Mouse (Mus musculus) left cerebral cortex, postnatal 14 days (tissue): ENCODE measurements around the gene Nlk. TPM values are rescaled to one million over a fixed set of nuclear protein-coding genes. Genes with fewer than 3 reads are reported as not detected.
"Not testable (repeated sequence)": the region's sequence is repeated elsewhere in the genome, so short reads cannot be mapped to it uniquely, and the experiment has no call there.

ENCODE experiments used
- DNase-seq, 2 experiments: peaks; one replicate each; pipeline ENCODE4 v3.0.0; 2021 to 2022; ENCODE audit warnings: low spot score in 2 of 2, mixed read lengths in 1 of 2
- intact Hi-C: fragments of 180-260 bp; cut with DNase I; formaldehyde crosslinking; loops from one replicate; pipeline ENCODE4 v1.15.1; 2025
- total RNA-seq, 2 experiments: library from RNA; stranded (reverse); gene quantifications; 2 replicates each; pipeline ENCODE4 v1.2.3; 2021

Gene Nlk
- total RNA-seq, 2 experiments from 2014 or later: 80.9 to 91.1 TPM

DNA sequence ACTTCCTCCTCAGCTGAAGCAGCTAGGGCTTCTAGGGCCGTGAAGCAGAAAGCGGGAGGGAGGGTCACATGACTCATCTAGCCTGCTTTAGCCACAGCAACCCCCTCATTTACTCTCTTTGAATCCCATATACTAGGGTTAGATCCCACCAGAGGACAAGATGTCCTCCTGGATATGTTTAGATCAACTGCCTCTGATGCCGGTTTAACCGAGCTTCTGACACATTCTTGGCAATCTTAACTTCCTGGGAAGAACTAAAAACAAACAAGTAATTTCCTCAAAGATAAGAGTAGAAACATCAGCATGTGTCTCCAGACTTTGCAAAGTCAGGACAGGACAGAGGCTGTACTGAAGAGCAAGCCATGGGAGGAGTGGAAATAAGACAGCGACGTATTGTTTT, 130.4 kb downstream of the Nlk start:
- intact Hi-C loops: loop anchor here (10.0 kb wide), 1 partner anchor 128 kb away; the partner anchor contains the start of gene Nlk
- DNase-seq: no peak

DNA sequence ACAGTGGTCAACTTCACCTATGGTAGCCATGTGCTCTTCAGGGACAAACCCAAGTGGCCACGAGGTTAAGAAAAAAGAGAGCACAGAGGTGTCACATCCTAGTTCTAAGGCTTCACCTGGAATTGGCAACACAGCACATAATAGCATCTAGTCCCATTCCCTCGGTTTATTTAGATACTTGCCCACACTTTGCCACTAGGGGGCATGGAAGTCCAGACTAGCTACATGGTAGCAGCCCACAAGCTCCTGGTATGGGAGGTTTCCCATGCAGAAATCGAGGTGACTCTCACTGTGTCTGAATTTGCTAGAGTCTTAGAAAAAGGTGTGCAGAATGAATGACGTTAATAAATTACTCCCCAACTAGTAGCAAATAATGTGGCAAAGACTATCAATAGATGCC, 136.7 kb downstream of the Nlk start:
- intact Hi-C loops: loop anchor here (10.0 kb wide), 1 partner anchor 134 kb away; the partner anchor contains the start of gene Nlk
- DNase-seq: peak; percentile 84 to 86

DNA sequence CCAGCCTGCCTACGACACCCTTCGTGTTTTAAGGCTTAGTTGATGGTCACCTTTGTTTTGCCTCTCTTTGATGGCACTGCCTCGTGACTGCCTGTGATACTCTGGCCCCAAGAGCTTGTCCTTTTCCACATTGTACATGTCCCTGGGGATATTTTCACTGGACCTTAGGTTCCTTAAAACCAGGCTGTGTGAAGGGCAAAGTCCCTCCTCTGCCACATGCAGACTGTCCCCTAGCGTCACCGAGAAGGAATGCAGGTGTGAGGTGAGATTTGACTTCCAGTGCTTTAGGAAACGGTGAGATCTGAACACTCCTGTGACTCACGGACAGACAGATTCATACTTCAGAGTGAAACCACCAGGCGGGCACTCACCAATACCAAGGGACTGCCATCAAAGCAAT, 139.9 kb downstream of the Nlk start:
- intact Hi-C loops: loop anchor here (5.0 kb wide), 2 partner anchors 270 to 400 kb away; partner anchors contain the start of gene Lyrm9

DNA sequence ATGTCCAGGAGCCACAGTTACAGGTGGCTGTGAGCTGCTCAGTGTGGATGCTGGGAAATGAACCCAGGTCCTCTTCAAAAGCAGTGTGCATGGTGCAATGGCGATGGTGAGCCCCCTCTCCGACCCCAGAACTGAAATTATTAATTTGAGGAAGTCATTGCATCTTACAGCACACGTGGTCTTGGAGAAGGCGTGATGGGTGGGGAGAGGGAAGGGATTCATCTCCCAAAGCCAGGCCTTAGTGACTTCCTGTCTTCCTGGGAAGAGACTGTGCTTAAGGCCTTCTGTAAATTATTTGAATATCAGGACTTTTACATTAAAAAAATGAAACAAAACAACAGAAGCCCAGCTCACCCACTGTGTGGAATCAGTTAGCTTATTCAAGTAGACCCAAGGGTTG, 141.1 kb downstream of the Nlk start:
- intact Hi-C loops: loop anchor here (5.0 kb wide), 2 partner anchors 271 to 401 kb away; partner anchors contain the start of gene Lyrm9
- no peak for DNase-seq

More for the DNA sequence above, 139.9 kb downstream of the Nlk start:
- no peak for DNase-seq

DNA sequence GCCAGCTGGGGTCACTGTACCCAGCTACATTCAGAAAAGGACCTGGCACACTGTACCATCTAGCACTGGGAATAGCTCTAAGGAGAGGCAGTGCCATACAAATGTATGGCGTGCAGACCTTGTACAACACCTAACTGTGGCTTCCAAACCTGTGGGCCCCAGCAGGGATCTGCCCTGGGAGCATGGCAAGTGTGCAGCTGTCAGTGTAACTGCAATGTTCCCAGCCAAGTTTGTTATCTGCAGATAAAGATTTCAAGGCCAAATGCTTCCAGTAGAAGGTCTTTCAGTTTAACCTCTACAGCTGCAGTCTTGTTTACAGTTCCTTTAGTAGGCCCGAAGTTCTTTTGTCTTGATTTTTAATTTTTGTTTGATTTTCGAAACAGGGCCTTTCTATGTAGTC, 141.6 kb downstream of the Nlk start:
- intact Hi-C loops: loop anchor here (5.0 kb wide), 2 partner anchors 272 to 402 kb away; partner anchors contain the start of gene Lyrm9

DNA sequence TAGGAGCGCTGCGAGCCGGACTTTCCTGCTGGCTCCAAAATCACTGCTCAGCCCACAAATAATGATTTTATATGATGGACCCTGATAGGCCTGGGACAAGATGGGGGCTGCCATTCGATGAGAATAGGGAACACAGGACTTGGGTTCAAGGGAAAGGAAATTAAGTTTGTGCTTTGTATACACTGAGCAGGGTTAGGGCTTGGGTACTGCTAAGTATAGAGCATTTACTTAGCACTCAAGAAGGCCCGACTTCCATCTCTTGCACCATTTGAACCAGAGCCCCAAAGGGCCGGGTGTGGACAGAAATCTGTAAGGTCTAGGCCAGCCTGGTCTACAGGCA, 146.1 kb downstream of the Nlk start:
- intact Hi-C loops: no loop called here
- DNase-seq: no peak

More for the DNA sequence above, 141.6 kb downstream of the Nlk start:
- DNase-seq: no peak

DNA sequence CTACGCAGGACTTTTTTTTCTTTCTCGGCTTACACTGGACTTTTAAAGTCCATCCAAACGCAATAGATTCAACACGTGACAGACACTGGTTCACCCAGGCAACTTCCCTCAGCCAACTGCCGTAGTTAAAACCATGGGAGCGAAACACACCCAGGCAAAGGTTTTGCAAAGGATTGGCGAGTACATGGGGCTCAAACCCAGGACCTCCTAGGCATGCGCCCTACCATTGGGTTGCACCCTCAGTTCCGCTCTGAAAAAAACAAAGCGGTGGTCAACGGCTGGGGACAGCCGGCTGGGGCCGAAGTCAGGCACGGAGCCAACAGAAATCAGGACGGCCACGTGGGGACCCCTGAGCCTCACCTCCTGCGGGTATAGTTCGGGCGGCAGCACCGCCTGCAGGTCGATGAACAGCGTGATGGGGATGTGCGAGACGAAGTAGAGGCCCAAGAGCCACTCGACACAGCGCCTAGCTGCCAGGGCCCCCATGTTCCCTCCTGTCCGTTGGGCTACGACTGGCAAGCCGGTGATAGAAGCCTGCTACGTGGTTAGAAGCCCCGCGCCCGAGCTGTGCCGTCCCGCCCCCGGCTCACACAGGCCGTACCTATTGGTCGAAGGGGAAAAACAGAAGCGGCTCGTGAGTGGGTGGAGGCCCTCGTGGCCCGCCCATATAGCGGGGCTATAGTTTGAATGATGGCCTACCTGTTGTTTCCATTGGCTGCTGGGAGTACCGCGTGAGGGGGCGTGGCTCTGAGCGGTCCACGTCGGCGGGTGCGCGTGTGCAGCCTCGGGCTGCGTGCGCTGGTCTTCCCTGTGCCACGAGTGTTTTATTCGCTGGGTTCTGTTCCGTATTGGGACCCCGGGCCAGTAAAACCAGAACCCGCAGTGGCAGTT, 146.8 kb downstream of the Nlk start, which contains the start of gene Tmem97:
Tmem97 (minus strand) TSS at position 610 of the 891 bp plus-strand sequence.
- DNase-seq: peak; percentile 97 to 99
- intact Hi-C loops: no loop called here

DNA sequence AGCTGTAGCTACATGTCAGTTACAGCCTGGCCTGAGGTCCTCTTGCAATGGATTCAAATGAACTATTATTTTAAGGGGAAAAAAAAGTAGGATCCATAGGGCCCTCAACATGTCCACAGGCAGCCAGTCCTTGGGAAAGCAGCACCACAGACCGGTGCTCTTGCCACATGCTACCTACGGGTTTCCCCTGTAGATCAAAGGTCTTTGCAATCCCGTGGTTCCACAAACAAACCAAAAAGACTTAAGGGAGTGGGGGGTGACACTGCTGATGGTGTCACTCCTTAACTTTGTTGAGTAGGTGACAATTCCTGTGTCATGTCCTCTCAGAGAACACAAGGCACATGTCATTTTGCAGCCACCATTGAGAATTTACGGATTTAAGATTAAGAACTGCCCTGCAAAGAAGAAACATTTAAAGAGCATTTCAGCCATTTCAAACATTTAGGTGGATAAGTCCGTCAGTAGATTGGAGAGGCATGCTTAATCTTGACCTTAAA, 147.6 kb downstream of the Nlk start:
- no peak for DNase-seq
- intact Hi-C loops: no loop called here

DNA sequence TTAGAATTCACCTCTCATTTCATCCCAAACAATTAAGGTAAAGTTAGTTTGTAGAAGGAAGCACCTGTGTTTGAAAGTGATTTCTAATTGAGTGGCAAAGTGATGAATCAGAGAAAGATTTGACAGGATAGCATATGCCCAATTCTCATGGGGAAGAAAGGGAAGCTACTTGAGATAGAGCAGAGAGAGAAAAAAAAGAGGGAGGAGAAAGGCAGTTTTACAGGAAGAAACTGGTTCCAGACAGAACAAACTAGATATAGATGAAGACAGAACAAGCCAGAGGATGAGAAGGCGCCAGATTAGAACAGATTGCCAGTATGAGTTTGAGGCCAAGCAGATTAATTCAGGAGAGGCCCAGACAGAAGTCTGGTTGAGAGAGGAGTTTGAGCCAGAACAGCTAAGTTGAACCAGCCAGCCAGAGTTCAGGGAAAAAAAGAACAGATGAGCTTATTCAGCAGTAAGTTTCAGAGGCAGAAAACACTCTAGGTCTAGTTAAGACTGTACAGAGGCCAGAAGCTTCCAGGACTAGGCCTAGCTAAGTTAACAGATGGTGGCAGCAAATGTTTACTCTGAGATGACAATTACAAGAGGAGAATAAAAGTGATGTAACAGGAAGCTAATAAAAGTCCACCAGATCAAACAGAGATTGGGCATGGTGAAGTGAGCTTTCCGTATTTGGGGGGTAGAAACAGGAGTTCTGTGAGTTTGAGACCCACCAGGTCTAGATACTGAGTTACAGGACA, 149.3 kb downstream of the Nlk start:
- intact Hi-C loops: no loop called here
- no peak for DNase-seq

DNA sequence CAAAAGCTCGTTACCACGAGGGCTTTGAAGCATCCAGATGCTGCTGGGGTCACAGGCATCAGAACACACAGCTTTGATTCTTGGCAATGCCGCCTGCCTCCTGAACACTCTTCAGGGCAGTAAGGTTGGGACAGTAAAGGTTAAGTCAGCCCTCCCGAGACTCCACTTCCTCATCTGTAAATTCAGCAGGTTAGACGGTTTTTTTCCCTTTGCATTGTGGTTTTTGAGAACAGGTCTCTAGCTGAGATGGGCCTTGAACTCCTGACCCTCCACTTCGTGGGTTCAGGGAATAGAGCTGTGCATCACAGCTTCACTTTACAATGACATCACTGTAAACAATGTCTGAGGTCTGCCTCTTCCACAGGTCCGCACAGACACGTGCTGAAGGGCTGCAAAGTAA, 152.0 kb downstream of the Nlk start:
- no peak for DNase-seq
- intact Hi-C loops: no loop called here

DNA sequence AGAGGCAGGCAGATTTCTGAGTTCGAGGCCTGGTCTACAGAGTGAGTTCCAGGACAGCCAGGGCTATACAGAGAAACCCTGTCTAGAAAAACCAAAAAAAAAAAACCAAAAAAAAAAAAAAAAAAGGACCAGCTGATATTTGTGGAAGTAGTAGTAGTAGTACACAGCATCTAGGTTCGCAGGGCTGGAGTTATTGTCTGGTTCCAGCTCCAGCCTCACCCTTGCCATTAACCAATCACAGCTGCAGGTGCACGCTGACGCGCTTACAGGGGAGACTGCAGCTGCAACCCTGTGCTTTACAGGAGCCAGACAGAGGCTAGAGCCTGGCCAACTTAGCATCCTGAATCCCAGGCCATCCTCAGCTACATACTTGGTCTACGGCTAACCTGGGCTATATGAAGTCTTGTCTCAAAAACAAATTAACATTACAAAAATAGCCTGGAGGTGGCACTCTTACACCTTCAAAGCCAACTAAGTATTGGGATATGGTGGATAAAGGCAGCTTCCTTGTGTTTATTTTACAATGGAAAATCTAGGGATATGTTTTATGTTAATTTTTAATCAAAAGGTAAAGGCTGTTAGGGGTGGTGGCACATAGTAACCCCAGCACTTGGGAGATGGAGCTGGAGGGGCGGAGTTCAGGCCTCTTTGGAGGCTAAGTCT, 152.6 kb downstream of the Nlk start:
- DNase-seq: no peak
- intact Hi-C loops: no loop called here

DNA sequence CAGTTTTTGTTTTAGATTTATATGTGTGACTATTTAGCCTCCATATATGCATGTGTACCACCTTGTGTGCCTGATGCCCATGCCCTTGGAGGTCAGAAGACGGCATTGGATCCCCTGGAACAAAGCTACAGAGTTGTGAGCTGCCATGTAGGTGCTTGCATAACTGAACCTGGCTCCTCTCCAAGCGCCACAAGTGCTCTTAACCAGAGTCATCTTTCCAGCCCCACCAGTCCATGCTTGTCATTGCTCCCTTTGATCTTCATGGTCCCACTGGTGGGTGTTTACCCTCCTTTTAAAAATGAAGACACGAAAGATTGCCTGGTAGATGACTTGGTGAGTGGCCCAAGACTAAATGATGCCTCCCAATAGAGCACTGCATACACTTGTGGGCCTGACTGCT, 156.8 kb downstream of the Nlk start:
- DNase-seq: no peak
- intact Hi-C loops: no loop called here

DNA sequence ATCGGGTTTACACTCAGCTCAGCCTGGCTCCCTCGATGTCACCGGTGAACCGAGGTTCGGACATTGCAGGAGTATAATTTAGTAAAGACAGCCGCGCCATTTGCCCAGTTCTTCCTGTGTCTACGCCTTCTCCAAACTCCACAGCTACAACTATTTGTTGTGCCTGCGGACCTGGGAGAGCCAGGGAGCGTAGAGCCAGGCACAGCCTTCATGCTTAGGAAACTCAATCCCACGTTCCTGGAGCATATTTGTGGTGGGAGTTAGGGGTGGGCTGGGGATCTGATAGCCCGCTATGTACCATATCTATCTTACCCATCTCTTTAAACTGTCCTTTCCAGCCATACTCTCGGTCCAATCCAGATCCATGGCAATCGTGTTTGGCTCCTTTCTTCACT, 160.5 kb downstream of the Nlk start:
- no peak for DNase-seq
- intact Hi-C loops: no loop called here

DNA sequence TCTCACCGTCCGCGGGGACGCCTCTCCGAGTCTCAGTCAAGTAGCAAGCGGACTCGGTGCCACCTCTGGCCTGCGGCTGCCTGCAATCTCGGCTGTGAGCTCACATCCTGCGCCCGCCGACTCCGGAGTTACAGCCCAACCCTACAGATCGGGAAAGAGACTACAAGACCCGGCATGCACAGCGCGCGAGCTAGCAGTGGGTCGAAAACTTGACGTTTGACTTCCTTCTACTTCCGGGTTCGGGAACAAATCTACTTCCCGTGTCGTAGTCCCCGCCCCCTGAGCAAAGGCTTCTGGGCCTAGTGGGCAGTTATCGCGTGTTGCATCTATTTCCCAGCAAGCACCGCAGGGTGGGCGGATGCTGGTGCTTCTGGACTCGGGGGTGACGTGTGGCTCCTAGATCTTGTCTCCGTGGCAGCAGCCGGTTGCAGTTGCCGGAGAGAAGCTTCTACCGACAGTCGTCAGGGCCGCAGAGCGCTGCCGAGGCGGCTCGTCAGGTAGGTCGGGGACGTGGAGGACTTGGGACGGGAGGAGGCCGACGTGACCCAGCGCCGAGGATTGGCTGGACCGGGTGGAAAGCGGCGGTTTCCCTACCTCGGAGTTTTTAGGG, 161.0 kb downstream of the Nlk start, which contains the start of the genes Tnfaip1 and Ift20:
Tnfaip1 (minus strand) TSS at position 253 of the 610 bp plus-strand sequence.
Ift20 (plus strand) TSS at position 282 of the 610 bp plus-strand sequence.
- DNase-seq: peak; percentile 98 to 99
- intact Hi-C loops: no loop called here

DNA sequence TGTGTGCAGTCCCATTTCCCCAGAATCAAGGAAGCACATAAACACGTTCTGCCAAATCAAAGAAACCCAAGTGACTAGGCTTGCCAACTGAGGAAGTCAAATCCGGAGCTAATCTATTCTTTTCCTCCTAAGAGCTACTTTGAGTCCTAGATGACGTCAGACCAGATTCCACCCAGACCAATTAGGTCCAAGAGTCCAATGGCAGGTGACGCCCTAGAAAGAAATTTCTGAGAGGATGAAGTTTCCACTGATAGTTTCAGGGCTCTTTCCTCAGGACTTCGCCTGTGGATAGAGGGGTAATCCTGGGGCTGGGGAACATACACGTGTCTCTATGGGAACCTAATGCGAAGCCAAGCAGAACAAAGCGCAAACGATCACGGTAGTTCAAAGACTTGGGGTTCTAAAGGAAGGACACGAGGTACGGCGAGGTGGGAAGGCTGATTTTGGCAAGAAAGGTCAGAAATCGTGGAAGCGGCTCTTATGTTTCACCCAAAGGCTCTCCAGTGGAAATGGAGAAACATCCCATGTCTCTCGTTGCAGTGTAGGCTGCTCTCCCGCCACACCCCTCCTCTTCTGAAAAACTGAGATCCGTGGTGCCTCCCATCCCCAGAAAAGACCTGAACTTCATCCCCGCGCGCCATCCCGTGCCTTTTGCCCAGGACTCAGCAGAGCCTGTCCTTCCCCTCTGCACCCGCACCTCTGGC, 161.6 kb downstream of the Nlk start:
- intact Hi-C loops: no loop called here
- peak in 1 of 2 experiments; percentile 51 for DNase-seq

DNA sequence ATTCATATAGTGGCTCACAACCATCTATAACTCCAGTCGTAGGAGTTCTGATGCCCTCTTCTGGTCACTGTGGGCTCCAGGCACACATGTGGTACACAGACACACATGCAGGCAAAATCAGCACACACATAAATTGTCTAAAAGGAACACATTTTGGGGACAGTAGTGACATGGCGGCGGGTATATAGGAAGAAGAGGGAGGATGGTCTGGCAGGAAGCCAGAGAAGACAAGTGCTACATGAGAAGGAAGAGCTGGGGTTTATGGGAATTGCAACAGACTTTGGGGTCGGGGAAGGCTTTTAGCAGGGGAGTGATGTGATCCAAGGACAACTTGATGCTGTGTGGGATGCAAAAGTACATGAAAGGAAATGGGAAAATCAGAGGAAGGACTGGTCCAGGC, 162.7 kb downstream of the Nlk start:
- no peak for DNase-seq
- intact Hi-C loops: no loop called here

DNA sequence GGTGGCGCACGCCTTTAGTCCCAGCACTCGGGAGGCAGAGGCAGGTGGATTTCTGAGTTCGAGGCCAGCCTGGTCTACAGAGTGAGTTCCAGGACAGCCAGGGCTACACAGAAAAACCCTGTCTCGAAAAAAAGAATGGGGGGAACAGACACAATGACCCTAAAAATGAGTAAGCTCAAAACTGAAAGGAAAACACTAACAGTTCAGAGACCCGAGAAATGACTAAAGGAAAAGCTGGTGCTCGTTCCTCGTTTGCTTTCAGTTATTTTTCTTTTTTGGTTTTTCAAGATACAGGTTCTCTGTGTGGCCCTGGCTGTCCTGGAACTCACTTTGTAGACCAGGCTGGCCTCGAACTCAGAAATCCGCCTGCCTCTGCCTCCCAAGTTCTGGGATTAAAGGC, 165.7 kb downstream of the Nlk start:
- DNase-seq, intact Hi-C loops: not testable (repeated sequence)

DNA sequence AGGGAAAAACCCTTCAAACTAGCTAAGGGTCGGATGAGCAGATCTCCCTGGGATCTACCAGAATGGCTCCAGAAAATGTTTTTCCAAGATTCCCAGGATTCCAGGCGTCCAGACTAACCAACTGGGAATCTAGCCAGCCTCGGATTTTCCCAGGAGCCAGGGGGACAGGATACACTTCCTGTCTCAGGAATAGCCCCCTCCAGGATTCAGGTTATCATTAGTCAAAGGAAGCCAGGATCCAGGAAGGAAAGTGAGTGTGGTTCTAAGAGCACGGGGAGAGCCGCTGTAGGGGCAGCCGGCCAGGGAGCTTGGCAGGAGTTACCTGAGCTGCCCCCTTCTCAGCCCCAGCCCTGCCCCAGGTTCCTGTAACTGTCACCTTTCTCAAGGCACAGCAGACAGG, 166.1 kb downstream of the Nlk start:
- DNase-seq: no peak
- intact Hi-C loops: no loop called here
